Mouse (Mus musculus): ENCODE results near the gene Ptgfrn.

- TF ChIP-seq POLR2A (IDR thresholded peaks at IDR 0.05; ENCODE audit: insufficient read length, low read depth) (no peak), TCF12 (IDR thresholded peaks at IDR 0.05; ENCODE audit: insufficient read depth, poor library complexity, severe bottlenecking) (no peak), POLR2AphosphoS2 (IDR thresholded peaks at IDR 0.05; ENCODE audit: insufficient read length, low read depth) (no peak), MYOG (IDR thresholded peaks at IDR 0.05; ENCODE audit: control insufficient read depth in 1 of 3, insufficient read depth in 1 of 3, insufficient read length in 2 of 3, low read depth in 2 of 3) (no peak), SRF (IDR thresholded peaks at IDR 0.05; ENCODE audit: control insufficient read depth, insufficient read length, low read depth) (no peak), CEBPB (IDR thresholded peaks at IDR 0.05; ENCODE audit: insufficient read depth, poor library complexity, severe bottlenecking) (no peak), MAX (IDR thresholded peaks at IDR 0.05; ENCODE audit: low read depth) (no peak)
These were observed 49.6 kb upstream of the Ptgfrn start for GRCm38 (mm10) chr3:101159701-101160100.

All from myocyte (in vitro differentiated cells).